Mouse (Mus musculus) stomach, embryonic 14.5 days (tissue): Measurements from ENCODE around the gene Eef1g. TPM values are rescaled to one million over a fixed set of nuclear protein-coding genes. Genes with fewer than 3 reads are reported as not detected.
A peak's percentile ranks its signal among the peaks of the same experiment; 100 is the strongest.
"Not testable (repeated sequence)": the region's sequence is repeated elsewhere in the genome, so short reads cannot be mapped to it uniquely, and the experiment has no call there.

ENCODE experiments used
- ATAC-seq: fragments of 200-750 bp; cut with Nextera tagmentation; 2 replicates; pipeline ENCODE4 v1.8.0; 2017; ENCODE audit warnings: low read depth, moderate TSS enrichment; ENCODE audit not compliant: insufficient number of reproducible peaks, insufficient read depth, low FRiP score
- H3K27ac ChIP-seq: fragments of 300-500 bp; sonication (generic); 2 replicates; pipeline ENCODE4 v1.5.1; 2014; ENCODE audit warnings: mild to moderate bottlenecking, low read length, moderate library complexity, mixed read lengths
- H3K27me3 ChIP-seq: fragments of 300-500 bp; sonication (generic); 2 replicates; pipeline ENCODE4 v1.6.1; 2014; ENCODE audit warnings: low read length, control low read depth, mixed read lengths; ENCODE audit not compliant: control insufficient read depth, insufficient read depth
- H3K36me3 ChIP-seq: fragments of 300-500 bp; sonication (generic); 2 replicates; pipeline ENCODE4 v1.6.1; 2014; ENCODE audit warnings: mild to moderate bottlenecking, control low read depth, low read length, moderate library complexity, mixed read lengths; ENCODE audit not compliant: control insufficient read depth, insufficient read depth
- H3K4me1 ChIP-seq: fragments of 300-500 bp; sonication (generic); 2 replicates; pipeline ENCODE4 v1.6.1; 2014; ENCODE audit warnings: low read length, control low read depth, mixed read lengths; ENCODE audit not compliant: control insufficient read depth, insufficient read depth
- H3K4me2 ChIP-seq: fragments of 300-500 bp; sonication (generic); replicated peaks from 2 replicates; pipeline ENCODE4 v1.6.1; 2014; ENCODE audit warnings: low read depth, low read length, control low read depth
- H3K4me3 ChIP-seq: fragments of 300-500 bp; sonication (generic); 2 replicates; pipeline ENCODE4 v1.5.1; 2014; ENCODE audit warnings: low read depth, low read length, control low read depth
- H3K9ac ChIP-seq: fragments of 300-500 bp; sonication (generic); replicated peaks from 2 replicates; pipeline ENCODE4 v1.6.1; 2014; ENCODE audit warnings: low read depth, mild to moderate bottlenecking, control low read depth, low read length, moderate library complexity, mixed read lengths
- H3K9me3 ChIP-seq: fragments of 300-500 bp; sonication (generic); 2 replicates; pipeline ENCODE4 v1.6.1; 2016; ENCODE audit warnings: low read depth, low read length, control low read depth; ENCODE audit not compliant: control insufficient read depth
- WGBS: fragments of 180-500 bp; shearing (Covaris S2); extraction: QIAGEN DNeasy Blood & Tissue Kit; methylation state at CpG from one replicate; pipeline ENCODE4 v1.1.7; 2014; 5-methylcytosine and 5-hydroxymethylcytosine counted together
- polyA plus RNA-seq: library from polyadenylated mRNA; unstranded; fragments of >200 nt; fragmentation: Nextera tagmentation; extraction: Ambion mirVana; gene quantifications from 2 replicates; pipeline ENCODE4 v1.2.1, GENCODE M21; 2014

Gene Eef1g
- polyA plus RNA-seq, 1 experiment from 2014 or later = 469 TPM

DNA sequence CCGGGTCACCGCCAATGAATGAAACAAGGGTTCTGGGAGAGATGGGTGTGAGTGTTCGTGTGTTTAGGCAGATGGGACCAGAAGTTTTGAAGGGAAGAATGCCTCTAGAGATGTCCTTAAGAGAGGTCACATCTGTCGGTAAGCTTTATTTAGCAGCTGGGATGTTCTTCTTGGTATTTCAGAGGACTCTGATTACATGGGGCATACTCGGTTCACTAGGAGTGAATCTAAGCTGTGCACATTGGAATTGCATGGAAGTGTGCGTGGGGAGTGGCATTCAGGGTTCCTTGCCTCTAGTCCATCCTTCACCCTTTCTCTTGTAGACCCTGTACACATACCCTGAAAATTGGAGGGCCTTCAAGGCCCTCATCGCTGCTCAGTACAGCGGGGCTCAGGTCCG, 1.1 kb downstream of the Eef1g start:
- Histone ChIP-seq H3K9ac (peak overlapping the region; percentile 93), H3K27ac (no peak overlapping the region; the same call in 1 of the 2 replicates), H3K27me3 (no peaks in the 10 kb centered on the region), H3K4me2 (peak overlapping the region; percentile 61), H3K4me1 (peaks cover 10% of the 10 kb centered on the region; the same call in 1 of the 2 replicates), H3K4me3 (peak overlapping the region; percentile 89), H3K36me3 (peaks cover 63% of the 10 kb centered on the region), H3K9me3 (no peaks in the 10 kb centered on the region)
- ATAC-seq = no peak
- WGBS = 11% methylated on average over 9 of the region's 9 CpGs

DNA sequence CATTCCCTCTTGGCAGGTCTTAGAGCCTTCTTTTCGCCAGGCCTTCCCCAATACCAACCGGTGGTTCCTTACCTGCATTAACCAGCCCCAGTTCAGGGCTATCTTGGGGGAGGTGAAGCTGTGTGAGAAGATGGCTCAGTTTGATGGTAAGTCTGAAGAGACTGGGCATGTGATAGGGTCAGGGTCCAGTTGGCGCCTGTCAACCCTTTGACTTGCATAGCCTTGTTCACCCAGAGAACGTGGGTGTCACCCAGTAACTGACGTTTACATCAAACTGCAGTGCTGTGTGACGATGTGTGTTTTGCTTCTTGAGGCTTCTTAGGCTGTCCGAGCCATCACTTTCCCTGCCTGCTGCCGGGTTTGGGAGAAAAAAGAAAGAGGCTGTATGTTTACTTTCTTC, 5.7 kb downstream of the Eef1g start:
- not testable (repeated sequence) for H3K4me2 ChIP-seq, H3K4me1 ChIP-seq, ATAC-seq, H3K9me3 ChIP-seq, H3K27me3 ChIP-seq, H3K4me3 ChIP-seq, H3K9ac ChIP-seq, H3K27ac ChIP-seq
- H3K36me3 ChIP-seq = peaks cover 81% of the 10 kb centered on the region
- 85% methylated on average over 8 of the region's 8 CpGs for WGBS

DNA sequence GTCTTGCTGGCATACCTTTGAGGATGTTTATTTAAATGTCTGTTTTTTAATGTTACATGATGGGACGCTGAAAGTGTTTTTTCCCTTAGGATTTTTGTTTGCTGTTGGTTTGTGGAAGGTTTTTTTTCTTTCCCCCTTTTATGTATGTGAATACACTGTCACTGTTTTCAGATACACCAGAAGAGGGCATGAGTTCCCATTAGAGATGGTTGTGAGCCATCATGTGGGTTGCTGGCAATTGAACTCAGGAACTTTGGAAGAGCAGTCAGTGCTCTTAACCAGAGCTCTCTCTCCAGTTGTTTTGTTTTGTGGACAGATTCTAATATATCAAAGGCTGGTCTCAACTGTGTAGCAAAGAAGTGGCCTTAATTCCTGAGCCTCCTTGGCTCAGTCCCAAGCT, 7.8 kb downstream of the Eef1g start:
- no peaks in the 10 kb centered on the region for H3K9me3 ChIP-seq
- H3K27me3 ChIP-seq = no peaks in the 10 kb centered on the region
- H3K27ac ChIP-seq = no peak overlapping the region
- no peak for ATAC-seq
- H3K36me3 ChIP-seq = peaks cover 96% of the 10 kb centered on the region
- H3K9ac ChIP-seq = no peak overlapping the region
- no peaks in the 10 kb centered on the region; the same call in 1 of the 2 replicates for H3K4me1 ChIP-seq
- no peak overlapping the region for H3K4me2 ChIP-seq
- WGBS = 90% methylated on average over 1 of the region's 1 CpGs
- H3K4me3 ChIP-seq = no peak overlapping the region

DNA sequence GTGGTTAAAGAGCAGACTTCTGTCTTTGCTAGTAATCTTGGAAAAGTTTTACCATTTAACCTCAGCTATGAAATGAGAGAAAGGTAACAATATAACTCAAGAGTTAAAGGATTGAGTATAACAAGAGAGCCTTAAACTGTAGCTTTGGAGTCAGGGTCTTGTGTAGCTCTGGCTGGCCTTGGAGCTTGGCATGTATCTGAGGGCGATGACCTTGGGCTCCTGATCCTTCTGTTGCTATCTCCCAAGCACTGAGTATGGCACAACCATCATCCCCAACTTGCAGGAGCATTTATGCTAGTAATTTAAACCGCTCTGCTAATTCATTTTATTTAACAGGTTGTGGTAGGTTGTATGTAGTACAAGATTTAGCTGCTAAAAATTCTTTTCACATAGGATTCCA, 8.7 kb downstream of the Eef1g start:
- no peaks in the 10 kb centered on the region; the same call in 1 of the 2 replicates for H3K4me1 ChIP-seq
- H3K4me3 ChIP-seq = no peak overlapping the region
- H3K4me2 ChIP-seq = no peak overlapping the region
- no peak overlapping the region for H3K27ac ChIP-seq
- H3K27me3 ChIP-seq = no peaks in the 10 kb centered on the region
- ATAC-seq = no peak
- H3K9ac ChIP-seq = no peak overlapping the region
- H3K36me3 ChIP-seq = peaks cover 92% of the 10 kb centered on the region
- WGBS = 91% methylated on average over 2 of the region's 2 CpGs
- no peaks in the 10 kb centered on the region for H3K9me3 ChIP-seq

DNA sequence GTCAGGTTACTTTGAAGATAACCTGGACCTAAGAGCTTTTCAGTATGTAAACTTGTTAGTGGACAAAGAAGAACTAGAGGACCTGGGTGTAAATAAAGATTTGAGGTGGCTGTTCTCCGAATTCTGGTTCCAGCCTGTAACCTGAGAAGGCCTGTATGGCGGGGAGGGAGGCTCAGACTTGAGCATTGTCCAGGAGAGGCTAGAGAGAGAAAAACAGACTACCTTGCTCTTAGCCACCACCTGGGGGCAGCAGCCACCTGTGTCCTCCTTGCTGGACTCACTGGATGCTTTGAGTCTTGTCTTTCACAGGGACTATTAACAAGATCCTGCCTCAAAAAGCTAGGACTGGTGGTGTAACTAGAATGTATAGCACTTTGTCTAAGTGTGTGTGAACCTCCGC, 9.7 kb downstream of the Eef1g start:
- H3K27ac ChIP-seq = no peak overlapping the region
- no peaks in the 10 kb centered on the region for H3K9me3 ChIP-seq
- no peak overlapping the region for H3K4me3 ChIP-seq
- no peak overlapping the region for H3K9ac ChIP-seq
- ATAC-seq = peak; percentile 69; the same call in 1 of the 2 replicates
- H3K27me3 ChIP-seq = no peaks in the 10 kb centered on the region
- peaks cover 82% of the 10 kb centered on the region for H3K36me3 ChIP-seq
- 34% methylated on average over 3 of the region's 3 CpGs for WGBS
- H3K4me2 ChIP-seq = no peak overlapping the region
- no peaks in the 10 kb centered on the region; the same call in 1 of the 2 replicates for H3K4me1 ChIP-seq

DNA sequence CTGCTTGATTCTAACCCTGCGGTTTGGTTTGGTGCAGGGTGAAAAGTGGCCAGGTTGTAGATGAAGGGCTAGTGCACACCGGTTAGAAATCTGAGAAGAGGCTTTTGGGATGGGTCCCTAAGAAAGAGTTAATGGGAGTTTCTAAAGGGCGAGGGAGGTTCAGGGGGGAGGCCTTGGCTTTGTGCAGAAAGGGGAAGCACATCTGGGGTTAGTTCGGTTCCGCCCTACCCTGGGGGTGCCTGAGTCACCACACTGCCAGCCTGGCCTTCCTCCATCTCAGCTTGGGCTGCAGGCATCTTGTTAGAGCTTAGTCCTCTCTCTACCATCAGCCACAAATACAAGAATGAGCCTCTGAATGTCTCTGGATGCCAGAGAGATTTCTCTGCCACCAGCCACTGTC, 13.9 kb downstream of the Eef1g start:
- Histone ChIP-seq H3K27ac (peak overlapping the region; percentile 45; the same call in 1 of the 2 replicates), H3K4me3 (no peak overlapping the region), H3K4me1 (peaks cover 32% of the 10 kb centered on the region), H3K36me3 (peaks cover 40% of the 10 kb centered on the region), H3K4me2 (no peak overlapping the region), H3K9ac (no peak overlapping the region), H3K9me3 (no peaks in the 10 kb centered on the region), H3K27me3 (no peaks in the 10 kb centered on the region)
- no peak for ATAC-seq
- 46% methylated on average over 5 of the region's 5 CpGs for WGBS

DNA sequence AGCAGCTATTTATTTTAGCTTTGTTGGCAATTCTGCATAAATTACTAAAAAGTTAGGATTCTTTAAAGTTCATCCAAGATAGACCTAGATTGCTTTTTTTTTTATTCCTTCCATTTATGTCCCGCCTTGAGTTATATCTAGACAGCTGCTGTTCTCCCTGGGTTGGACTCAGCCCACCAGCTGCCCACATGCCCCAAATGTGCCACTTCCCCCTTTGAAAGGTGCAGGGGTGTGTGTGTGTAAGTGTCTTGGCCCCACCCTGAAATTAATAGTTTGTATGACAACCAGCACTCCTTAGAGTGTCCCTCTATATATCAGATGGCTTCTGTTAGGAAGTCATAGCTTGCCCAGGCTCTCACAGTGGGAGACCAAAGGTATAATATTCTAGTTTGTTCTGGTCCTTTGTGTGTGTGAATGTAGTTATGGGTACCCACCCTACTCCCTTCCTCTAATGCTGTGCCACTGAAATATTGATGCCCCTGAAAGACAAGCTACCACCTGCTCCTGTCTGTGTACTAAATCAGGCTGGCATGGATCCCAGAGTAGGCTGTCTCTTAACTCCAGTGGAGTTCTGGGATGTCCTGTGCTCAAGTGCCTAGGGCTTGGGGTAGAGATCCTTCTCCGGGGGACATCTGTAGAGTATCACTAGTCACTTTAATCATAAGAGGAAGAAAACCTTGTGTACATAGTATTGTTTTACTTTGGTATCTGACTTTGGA, 14.8 kb downstream of the Eef1g start:
- peaks cover 32% of the 10 kb centered on the region for H3K36me3 ChIP-seq
- ATAC-seq = no peak
- H3K27me3 ChIP-seq = no peaks in the 10 kb centered on the region
- H3K4me3 ChIP-seq = no peak overlapping the region
- H3K27ac ChIP-seq = no peak overlapping the region
- H3K9ac ChIP-seq = no peak overlapping the region
- WGBS = 75% methylated on average over 2 of the region's 2 CpGs
- H3K9me3 ChIP-seq = no peaks in the 10 kb centered on the region
- no peak overlapping the region for H3K4me2 ChIP-seq
- peaks cover 34% of the 10 kb centered on the region for H3K4me1 ChIP-seq

DNA sequence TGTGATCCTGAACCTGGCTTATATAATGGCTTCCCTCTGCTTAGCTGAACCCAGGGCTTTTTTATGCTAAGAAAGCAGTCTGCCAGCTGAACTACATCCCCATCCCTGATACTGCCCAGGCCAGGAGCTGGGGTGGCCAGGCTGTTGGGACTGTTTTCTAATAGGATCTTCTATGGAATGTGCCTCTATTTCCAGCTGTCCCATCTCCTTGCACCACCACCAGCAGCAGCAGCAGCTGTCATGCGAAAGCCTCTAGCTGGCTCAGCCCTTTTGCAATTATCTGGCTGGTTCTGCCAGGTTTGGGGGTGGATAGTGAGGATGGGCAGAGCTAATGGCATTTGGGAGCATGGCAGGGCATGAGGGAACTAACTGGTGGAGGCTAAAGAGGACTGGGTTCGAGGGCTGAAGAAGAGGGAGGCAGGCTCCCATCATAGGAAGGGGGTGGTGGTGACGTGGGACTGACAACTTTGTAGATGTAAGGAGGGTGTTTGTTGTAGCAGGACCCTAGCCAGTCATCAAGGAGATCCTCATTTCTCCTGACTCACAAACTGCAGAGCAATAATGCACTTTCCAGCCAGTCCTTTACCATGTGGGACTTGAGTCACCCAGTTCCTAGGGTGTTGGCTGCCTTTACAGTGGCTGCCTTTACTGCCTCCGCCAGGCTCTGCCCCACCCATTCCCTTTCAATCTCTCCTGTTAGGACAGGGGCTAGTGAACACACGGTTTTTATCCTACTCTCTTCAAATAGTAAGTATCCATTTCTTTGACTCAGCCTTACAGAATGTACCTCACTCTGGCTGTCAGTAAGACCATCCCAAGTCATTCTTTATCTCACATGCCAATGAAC, 15.7 kb downstream of the Eef1g start:
- no peak overlapping the region for H3K4me3 ChIP-seq
- H3K36me3 ChIP-seq = peaks cover 25% of the 10 kb centered on the region
- no peaks in the 10 kb centered on the region for H3K9me3 ChIP-seq
- peaks cover 34% of the 10 kb centered on the region for H3K4me1 ChIP-seq
- 52% methylated on average over 5 of the region's 5 CpGs for WGBS
- H3K4me2 ChIP-seq = no peak overlapping the region
- H3K27ac ChIP-seq = peak overlapping the region; percentile 68
- no peak overlapping the region for H3K9ac ChIP-seq
- peak; percentile 42 for ATAC-seq
- no peaks in the 10 kb centered on the region for H3K27me3 ChIP-seq
